Mouse (Mus musculus): ENCODE data around the gene Gm3045. TPM values are rescaled to one million over a fixed set of nuclear protein-coding genes. Genes with fewer than 3 reads are reported as not detected.

Gene Gm3045
- polyA plus RNA-seq, 1 experiment from 2014 or later = not detected

DNA sequence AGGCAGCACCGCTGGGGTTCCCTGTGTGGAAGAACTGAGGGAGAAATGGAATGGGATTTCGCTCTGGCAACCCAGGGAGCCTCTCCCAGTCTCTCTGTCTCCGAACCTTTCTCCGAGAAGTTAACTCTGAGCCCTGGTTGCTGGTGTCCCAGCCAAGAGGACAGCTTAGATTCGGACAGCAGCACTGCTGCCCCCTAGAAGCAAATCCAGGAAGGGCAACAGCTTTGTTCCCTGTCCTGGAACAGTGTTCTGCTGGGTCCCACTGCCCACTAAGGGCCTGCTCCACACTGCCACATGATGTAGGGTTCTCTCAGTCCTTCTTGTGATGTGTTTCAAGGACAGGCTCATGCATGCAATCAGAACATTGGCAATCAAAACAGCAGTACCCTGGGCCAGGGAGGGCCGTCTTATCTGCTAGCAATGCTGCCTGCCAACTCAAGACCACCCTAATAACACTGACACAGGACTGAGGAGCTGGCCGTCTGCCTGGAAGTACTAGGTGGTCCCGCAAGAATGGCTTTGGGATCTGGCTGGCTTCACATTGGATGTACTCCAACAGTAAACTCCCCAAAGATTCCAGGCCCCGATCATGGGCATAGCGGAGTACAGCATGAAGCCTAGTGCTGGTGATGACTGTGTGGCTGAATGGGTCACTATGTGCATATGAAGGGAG, 9.4 kb downstream of the Gm3045 start:
- ATAC-seq (no peak), DNase-seq (ENCODE audit: low read depth, low spot score) (no peak)
- TF ChIP-seq CTCF (IDR thresholded peaks at IDR 0.05) = no peak
- ChIA-PET CTCF (no interaction called here), POLR2A (no interaction called here)
- H3K27me3 ChIP-seq = no peaks in the 10 kb centered on the region
- in situ Hi-C loops (cut with MboI; ENCODE audit: low pct_unique_long_range_greater_than_20kb) = no loop called here

GRCm38 (mm10) chr13:56438211-56439075, 12.0 kb downstream of the Gm3045 start, which contains the start of gene Slc25a48:
TSS of gene Slc25a48 (plus strand) at chr13:56438355.
- POLR2A ChIA-PET = no interaction called here
- ATAC-seq (peak; percentile 16), DNase-seq (ENCODE audit: low read depth, low spot score) (no peak)
- no peak for TF ChIP-seq CTCF (IDR thresholded peaks at IDR 0.05)
- in situ Hi-C loops (cut with MboI; ENCODE audit: low pct_unique_long_range_greater_than_20kb) = no loop called here
- H3K27me3 ChIP-seq = no peaks in the 10 kb centered on the region
- CTCF ChIA-PET = no interaction called here

DNA sequence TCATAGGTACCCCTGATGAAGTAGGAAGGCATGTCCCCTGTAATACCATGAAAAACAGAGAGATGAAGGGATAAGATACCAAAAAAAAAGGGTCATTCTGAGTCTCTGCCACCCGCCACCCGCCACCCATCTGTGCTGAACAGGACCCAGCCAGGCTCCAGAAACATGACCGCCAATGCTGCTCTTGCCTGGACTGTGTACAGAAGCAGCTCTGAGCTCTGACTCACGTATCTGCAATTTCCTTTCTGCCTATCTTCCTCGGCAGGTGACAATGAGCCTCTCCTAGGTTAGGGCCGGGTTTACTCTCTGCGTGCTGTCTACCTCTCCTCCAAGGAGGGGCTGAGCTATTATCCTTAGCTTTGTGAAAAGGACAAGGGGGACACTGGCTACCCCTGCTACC, 17.0 kb downstream of the Gm3045 start:
- no peaks in the 10 kb centered on the region for H3K27me3 ChIP-seq
- no peak for TF ChIP-seq CTCF (IDR thresholded peaks at IDR 0.05)
- no peak for DNase-seq (ENCODE audit: low read depth, low spot score)
- ATAC-seq = peak; percentile 65
- ChIA-PET CTCF (interaction anchor here (1.1 kb wide), 1 partner anchor 14 kb away, joined by 3 read pairs; no protein-coding TSS in a partner anchor), POLR2A (no interaction called here)
- in situ Hi-C loops (cut with MboI; ENCODE audit: low pct_unique_long_range_greater_than_20kb) = no loop called here

- in situ Hi-C loops (cut with MboI; ENCODE audit: low pct_unique_long_range_greater_than_20kb) = no loop called here
- peak; percentile 82 for ATAC-seq
Measured at GRCm38 (mm10) chr13:56444112-56444511, 17.7 kb downstream of the Gm3045 start.

GRCm38 (mm10) chr13:56444996-56445395, 18.6 kb downstream of the Gm3045 start:
- ChIA-PET CTCF (no interaction called here), POLR2A (no interaction called here)
- ATAC-seq = no peak
- in situ Hi-C loops (cut with MboI; ENCODE audit: low pct_unique_long_range_greater_than_20kb) = no loop called here
- no peak for TF ChIP-seq CTCF (IDR thresholded peaks at IDR 0.05)
- no peaks in the 10 kb centered on the region for H3K27me3 ChIP-seq
- DNase-seq (ENCODE audit: low read depth, low spot score) = no peak

More at GRCm38 (mm10) chr13:56444112-56444511, 17.7 kb downstream of the Gm3045 start:
- POLR2A ChIA-PET = no interaction called here
- no peaks in the 10 kb centered on the region for H3K27me3 ChIP-seq
- no peak for TF ChIP-seq CTCF (IDR thresholded peaks at IDR 0.05)
- CTCF ChIA-PET = no interaction called here
- DNase-seq (ENCODE audit: low read depth, low spot score) = peak; percentile 67

GRCm38 (mm10) chr13:56449239-56450030, 23.0 kb downstream of the Gm3045 start:
- in situ Hi-C loops (cut with MboI; ENCODE audit: low pct_unique_long_range_greater_than_20kb) = no loop called here
- CTCF ChIA-PET = interaction anchor here (0.8 kb wide), 1 partner anchor 170 kb away, joined by 3 read pairs; no protein-coding TSS in a partner anchor
- H3K27me3 ChIP-seq = no peaks in the 10 kb centered on the region
- DNase-seq (ENCODE audit: low read depth, low spot score) (no peak), ATAC-seq (peak; percentile 40)
- POLR2A ChIA-PET = no interaction called here
- no peak for TF ChIP-seq CTCF (IDR thresholded peaks at IDR 0.05)

- ChIA-PET POLR2A (no interaction called here), CTCF (no interaction called here)
- ATAC-seq (peak; percentile 54), DNase-seq (ENCODE audit: low read depth, low spot score) (no peak)
- in situ Hi-C loops (cut with MboI; ENCODE audit: low pct_unique_long_range_greater_than_20kb) = no loop called here
- H3K27me3 ChIP-seq = no peaks in the 10 kb centered on the region
- peak; percentile 48 for TF ChIP-seq CTCF (IDR thresholded peaks at IDR 0.05)
Measured at GRCm38 (mm10) chr13:56450035-56450434, 23.6 kb downstream of the Gm3045 start.

DNA sequence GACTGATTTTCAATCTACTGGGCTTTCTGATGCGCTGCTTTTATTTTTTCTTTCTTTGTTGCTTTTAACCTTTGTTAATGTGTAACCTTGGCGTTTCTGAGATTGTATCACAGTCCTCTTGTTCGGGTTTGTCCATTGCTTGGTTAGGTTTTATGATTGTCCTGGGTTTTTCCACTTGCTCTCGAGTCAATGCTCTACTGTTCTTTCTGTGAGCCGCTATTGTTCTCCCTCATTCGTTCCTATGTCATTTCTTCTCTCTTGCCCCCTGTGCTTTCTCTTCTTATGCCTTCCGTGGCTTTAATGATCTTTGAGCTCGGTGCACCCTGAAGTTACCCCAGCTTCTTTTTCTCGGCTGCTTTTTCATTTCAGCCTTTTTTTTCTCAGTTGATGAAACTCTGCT, 31.6 kb downstream of the Gm3045 start:
- DNase-seq (ENCODE audit: low read depth, low spot score) (no peak), ATAC-seq (peak; percentile 39)
- in situ Hi-C loops (cut with MboI; ENCODE audit: low pct_unique_long_range_greater_than_20kb) = no loop called here
- ChIA-PET CTCF (interaction anchor here (1.1 kb wide), 1 partner anchor 15 kb away, joined by 3 read pairs; no protein-coding TSS in a partner anchor), POLR2A (no interaction called here)
- TF ChIP-seq CTCF (IDR thresholded peaks at IDR 0.05) = no peak
- no peaks in the 10 kb centered on the region for H3K27me3 ChIP-seq

DNA sequence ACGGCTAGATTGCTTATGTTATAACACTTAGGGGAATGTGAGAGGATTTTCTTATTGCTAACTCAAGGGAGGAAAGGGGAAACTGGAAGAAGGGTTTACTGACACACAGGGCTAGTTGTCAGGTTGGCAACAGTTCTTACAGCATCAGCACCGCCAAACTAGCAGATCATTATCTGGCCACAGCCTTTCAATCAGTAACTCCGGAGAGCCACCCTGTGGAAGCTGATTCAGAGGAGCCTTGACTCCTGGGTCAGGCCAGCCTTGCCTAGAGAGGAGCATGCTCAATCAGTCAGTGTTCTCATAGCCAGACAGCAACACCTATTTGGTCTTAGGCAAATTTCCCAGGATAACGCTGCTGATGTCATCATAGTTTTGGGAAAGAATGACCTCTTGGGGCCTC, 35.1 kb downstream of the Gm3045 start:
- ChIA-PET CTCF (interaction anchor here (0.7 to 1.4 kb wide), 2 partner anchors 12 to 28 kb away, joined by 3 read pairs; no protein-coding TSS in a partner anchor), POLR2A (no interaction called here)
- H3K27me3 ChIP-seq = no peaks in the 10 kb centered on the region
- in situ Hi-C loops (cut with MboI; ENCODE audit: low pct_unique_long_range_greater_than_20kb) = no loop called here
- DNase-seq (ENCODE audit: low read depth, low spot score) (no peak), ATAC-seq (no peak)
- TF ChIP-seq CTCF (IDR thresholded peaks at IDR 0.05) = no peak

GRCm38 (mm10) chr13:56462791-56463190, 36.4 kb downstream of the Gm3045 start:
- in situ Hi-C loops (cut with MboI; ENCODE audit: low pct_unique_long_range_greater_than_20kb) = no loop called here
- ATAC-seq = no peak
- ChIA-PET CTCF (no interaction called here), POLR2A (interaction anchor here (0.6 kb wide), 1 partner anchor 28 kb away, joined by 4 read pairs; no protein-coding TSS in a partner anchor)
- H3K27me3 ChIP-seq = no peaks in the 10 kb centered on the region
- DNase-seq (ENCODE audit: low read depth, low spot score) = no peak
- TF ChIP-seq CTCF (IDR thresholded peaks at IDR 0.05) = no peak
